Mouse (Mus musculus) midbrain, postnatal 0 days (tissue): ENCODE measurements around the gene Scg3. TPM values are rescaled to one million over a fixed set of nuclear protein-coding genes. Genes with fewer than 3 reads are reported as not detected.
"Not testable (repeated sequence)": the region's sequence is repeated elsewhere in the genome, so short reads cannot be mapped to it uniquely, and the experiment has no call there.

Experiments
- ATAC-seq: fragments of 200-750 bp; cut with Nextera tagmentation; 2 replicates; pipeline ENCODE4 v1.8.0; 2017; ENCODE audit warnings: moderate number of reproducible peaks, mild to moderate bottlenecking, moderate TSS enrichment, moderate library complexity; ENCODE audit not compliant: low FRiP score
- DNase-seq: peaks from one replicate; pipeline ENCODE4 v3.0.0-alpha.2; 2015; ENCODE audit warnings: low spot score
- H3K27ac ChIP-seq: fragments of 300-500 bp; sonication (generic); 2 replicates; pipeline ENCODE4 v1.5.1; 2014; ENCODE audit warnings: low read depth, mild to moderate bottlenecking, low read length, mixed read lengths
- H3K27me3 ChIP-seq: fragments of 300-500 bp; sonication (generic); 2 replicates; pipeline ENCODE4 v1.6.1; 2014; ENCODE audit warnings: low read length, control low read depth, mixed read lengths; ENCODE audit not compliant: insufficient read depth
- H3K36me3 ChIP-seq: fragments of 300-500 bp; sonication (generic); 2 replicates; pipeline ENCODE4 v1.6.1; 2014; ENCODE audit warnings: low read length, control low read depth, mixed read lengths; ENCODE audit not compliant: insufficient read depth
- H3K4me1 ChIP-seq: fragments of 300-500 bp; sonication (generic); 2 replicates; pipeline ENCODE4 v1.6.1; 2014; ENCODE audit warnings: mild to moderate bottlenecking, control low read depth, antibody characterized with exemption, low read length, mixed read lengths; ENCODE audit not compliant: insufficient read depth
- H3K4me2 ChIP-seq: fragments of 300-500 bp; sonication (generic); 2 replicates; pipeline ENCODE4 v1.6.1; 2014; ENCODE audit warnings: low read depth, mild to moderate bottlenecking, low read length, mixed read lengths; ENCODE audit not compliant: poor library complexity, severe bottlenecking
- H3K4me3 ChIP-seq: fragments of 300-500 bp; sonication (generic); 2 replicates; pipeline ENCODE4 v1.5.1; 2014; ENCODE audit warnings: low read depth, mild to moderate bottlenecking, low read length, moderate library complexity
- H3K9ac ChIP-seq: fragments of 300-500 bp; sonication (generic); replicated peaks from 2 replicates; pipeline ENCODE4 v1.6.1; 2014; ENCODE audit warnings: mild to moderate bottlenecking, low read length, moderate library complexity, mixed read lengths; ENCODE audit not compliant: poor library complexity, severe bottlenecking
- H3K9me3 ChIP-seq: fragments of 300-500 bp; sonication (generic); 2 replicates; pipeline ENCODE4 v1.6.1; 2016; ENCODE audit warnings: low read length, control low read depth
- CTCF ChIP-seq: IDR thresholded peaks from 2 replicates; pipeline ENCODE4 v1.5.1; 2016; ENCODE audit warnings: antibody characterized with exemption, mild to moderate bottlenecking
- WGBS: fragments of 180-500 bp; shearing (Covaris S2); extraction: QIAGEN DNeasy Blood & Tissue Kit; methylation state at CpG from one replicate; pipeline ENCODE4 v1.1.7; 2014; 5-methylcytosine and 5-hydroxymethylcytosine counted together
- polyA plus RNA-seq: library from polyadenylated mRNA; unstranded; fragments of >200 nt; fragmentation: Nextera tagmentation; extraction: Ambion mirVana; gene quantifications from 2 replicates; pipeline ENCODE4 v1.2.1, GENCODE M21; 2015
- total RNA-seq: library from RNA; depleted of rRNA; stranded (reverse); fragments of >200 nt; gene quantifications from 2 replicates; pipeline ENCODE4 v1.2.3, GENCODE M21; 2014

Gene Scg3
- total and polyA plus RNA-seq, 2 experiments from 2014 or later: 115 to 139 TPM

- Histone ChIP-seq H3K4me1 (no peaks in the 10 kb centered on the region), H3K9ac (peak overlapping the region; percentile 98), H3K27me3 (no peaks in the 10 kb centered on the region), H3K27ac (peak overlapping the region; percentile 99), H3K4me3 (peak overlapping the region; percentile 76), H3K9me3 (no peaks in the 10 kb centered on the region), H3K36me3 (no peaks in the 10 kb centered on the region), H3K4me2 (peak overlapping the region; percentile 87)
- 13% methylated on average over 17 of the region's 18 CpGs for WGBS
- ATAC-seq (peak; percentile 71; the same call in 1 of the 2 replicates), DNase-seq (peak; percentile 22)
- no peak for TF ChIP-seq CTCF
Measured at GRCm38 (mm10) chr9:75624983-75625555, 58.8 kb downstream of the Scg3 start.

- WGBS: 90% methylated on average over 3 of the region's 3 CpGs
- Histone ChIP-seq H3K4me2 (no peak overlapping the region), H3K9me3 (no peaks in the 10 kb centered on the region), H3K4me3 (no peak overlapping the region), H3K9ac (no peak overlapping the region), H3K4me1 (no peaks in the 10 kb centered on the region), H3K27ac (no peak overlapping the region), H3K27me3 (no peaks in the 10 kb centered on the region), H3K36me3 (no peaks in the 10 kb centered on the region)
- TF ChIP-seq CTCF: no peak
- no peak for DNase-seq
- ATAC-seq: no peak
Measured at GRCm38 (mm10) chr9:75621428-75621827, 62.4 kb downstream of the Scg3 start.

- not testable (repeated sequence) for H3K27me3 ChIP-seq, H3K4me3 ChIP-seq, H3K9ac ChIP-seq, H3K36me3 ChIP-seq, H3K9me3 ChIP-seq, H3K27ac ChIP-seq, ATAC-seq, H3K4me2 ChIP-seq, DNase-seq, H3K4me1 ChIP-seq
- 90% methylated on average over 2 of the region's 2 CpGs for WGBS
Measured at GRCm38 (mm10) chr9:75619761-75620160, 64.1 kb downstream of the Scg3 start.

- Histone ChIP-seq H3K4me3 (no peak overlapping the region), H3K27me3 (no peaks in the 10 kb centered on the region), H3K27ac (no peak overlapping the region), H3K4me2 (no peak overlapping the region), H3K4me1 (no peaks in the 10 kb centered on the region), H3K9me3 (no peaks in the 10 kb centered on the region), H3K9ac (no peak overlapping the region), H3K36me3 (no peaks in the 10 kb centered on the region)
- DNase-seq: no peak
- 92% methylated on average over 6 of the region's 6 CpGs for WGBS
- peak; percentile 16 for ATAC-seq
- TF ChIP-seq CTCF: no peak
Measured at GRCm38 (mm10) chr9:75618836-75619400, 64.9 kb downstream of the Scg3 start.

- Histone ChIP-seq H3K4me1 (no peaks in the 10 kb centered on the region), H3K9ac (no peak overlapping the region), H3K4me3 (no peak overlapping the region), H3K36me3 (no peaks in the 10 kb centered on the region), H3K27ac (no peak overlapping the region), H3K27me3 (no peaks in the 10 kb centered on the region), H3K9me3 (no peaks in the 10 kb centered on the region), H3K4me2 (no peak overlapping the region)
- ATAC-seq: no peak
- no peak for TF ChIP-seq CTCF
- no peak for DNase-seq
- WGBS: 80% methylated on average over 3 of the region's 3 CpGs
Measured at GRCm38 (mm10) chr9:75616560-75616959, 67.3 kb downstream of the Scg3 start.

- Histone ChIP-seq H3K27ac (peak within 1 kb of the TSS; percentile 96), H3K4me3 (peak within 1 kb of the TSS; percentile 90), H3K9me3 (no peaks in the 10 kb centered on the region), H3K9ac (peak within 1 kb of the TSS; percentile 92), H3K4me2 (peak within 1 kb of the TSS; percentile 63), H3K27me3 (no peaks in the 10 kb centered on the region), H3K36me3 (no peaks in the 10 kb centered on the region), H3K4me1 (no peaks in the 10 kb centered on the region)
- DNase-seq (peak; percentile 84), ATAC-seq (peak; percentile 91)
- peak; percentile 20 for TF ChIP-seq CTCF
- under 1% methylated on average over 74 of the region's 74 CpGs for WGBS
Measured at GRCm38 (mm10) chr9:75610571-75611493, 73.0 kb downstream of the Scg3 start, which contains the start of gene Tmod2. Gene Tmod2, minus strand, starts transcription at chr9:75611325.
